Mouse (Mus musculus) stomach, embryonic 14.5 days (tissue): ENCODE data around the gene Edil3. TPM values are rescaled to one million over a fixed set of nuclear protein-coding genes. Genes with fewer than 3 reads are reported as not detected.

Source experiments
- ATAC-seq: fragments of 200-750 bp; cut with Nextera tagmentation; 2 replicates; pipeline ENCODE4 v1.8.0; 2017; ENCODE audit warnings: low read depth, moderate TSS enrichment; ENCODE audit not compliant: insufficient number of reproducible peaks, insufficient read depth, low FRiP score
- H3K27ac ChIP-seq: fragments of 300-500 bp; sonication (generic); 2 replicates; pipeline ENCODE4 v1.5.1; 2014; ENCODE audit warnings: mild to moderate bottlenecking, low read length, moderate library complexity, mixed read lengths
- H3K27me3 ChIP-seq: fragments of 300-500 bp; sonication (generic); 2 replicates; pipeline ENCODE4 v1.6.1; 2014; ENCODE audit warnings: low read length, control low read depth, mixed read lengths; ENCODE audit not compliant: control insufficient read depth, insufficient read depth
- H3K36me3 ChIP-seq: fragments of 300-500 bp; sonication (generic); 2 replicates; pipeline ENCODE4 v1.6.1; 2014; ENCODE audit warnings: mild to moderate bottlenecking, control low read depth, low read length, moderate library complexity, mixed read lengths; ENCODE audit not compliant: control insufficient read depth, insufficient read depth
- H3K4me1 ChIP-seq: fragments of 300-500 bp; sonication (generic); 2 replicates; pipeline ENCODE4 v1.6.1; 2014; ENCODE audit warnings: low read length, control low read depth, mixed read lengths; ENCODE audit not compliant: control insufficient read depth, insufficient read depth
- H3K4me2 ChIP-seq: fragments of 300-500 bp; sonication (generic); replicated peaks from 2 replicates; pipeline ENCODE4 v1.6.1; 2014; ENCODE audit warnings: low read depth, low read length, control low read depth
- H3K4me3 ChIP-seq: fragments of 300-500 bp; sonication (generic); 2 replicates; pipeline ENCODE4 v1.5.1; 2014; ENCODE audit warnings: low read depth, low read length, control low read depth
- H3K9ac ChIP-seq: fragments of 300-500 bp; sonication (generic); replicated peaks from 2 replicates; pipeline ENCODE4 v1.6.1; 2014; ENCODE audit warnings: low read depth, mild to moderate bottlenecking, control low read depth, low read length, moderate library complexity, mixed read lengths
- H3K9me3 ChIP-seq: fragments of 300-500 bp; sonication (generic); 2 replicates; pipeline ENCODE4 v1.6.1; 2016; ENCODE audit warnings: low read depth, low read length, control low read depth; ENCODE audit not compliant: control insufficient read depth
- WGBS: fragments of 180-500 bp; shearing (Covaris S2); extraction: QIAGEN DNeasy Blood & Tissue Kit; methylation state at CpG from one replicate; pipeline ENCODE4 v1.1.7; 2014; 5-methylcytosine and 5-hydroxymethylcytosine counted together
- polyA plus RNA-seq: library from polyadenylated mRNA; unstranded; fragments of >200 nt; fragmentation: Nextera tagmentation; extraction: Ambion mirVana; gene quantifications from 2 replicates; pipeline ENCODE4 v1.2.1, GENCODE M21; 2014

Gene Edil3
- polyA plus RNA-seq, 1 experiment from 2014 or later: 18.2 TPM

DNA sequence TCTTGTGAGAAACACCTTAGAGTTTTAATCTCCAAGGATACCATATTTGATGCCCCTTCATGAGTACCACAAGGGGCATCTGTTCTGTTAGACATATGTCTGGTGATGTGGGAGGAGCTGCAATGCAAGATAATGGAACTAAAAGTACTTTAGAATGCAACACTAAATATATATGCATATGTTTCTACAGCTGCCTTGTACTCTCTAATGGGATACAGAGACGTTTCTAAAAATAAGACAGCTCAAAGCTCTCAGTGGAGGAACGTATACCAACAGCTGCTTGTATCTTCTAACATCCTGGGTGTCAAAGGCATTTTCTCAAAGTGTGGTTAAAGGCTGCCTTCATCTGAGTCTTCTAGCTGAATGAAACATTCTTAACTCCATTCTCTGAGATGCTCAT, 378.0 kb downstream of the Edil3 start:
- H3K36me3 ChIP-seq: no peaks in the 10 kb centered on the region
- H3K27me3 ChIP-seq: no peaks in the 10 kb centered on the region
- H3K9me3 ChIP-seq: no peaks in the 10 kb centered on the region
- H3K9ac ChIP-seq: no peak overlapping the region
- no peaks in the 10 kb centered on the region for H3K4me1 ChIP-seq
- WGBS: 59% methylated on average over 2 of the region's 2 CpGs
- H3K4me3 ChIP-seq: no peak overlapping the region
- H3K27ac ChIP-seq: no peak overlapping the region
- H3K4me2 ChIP-seq: no peak overlapping the region
- no peak for ATAC-seq

DNA sequence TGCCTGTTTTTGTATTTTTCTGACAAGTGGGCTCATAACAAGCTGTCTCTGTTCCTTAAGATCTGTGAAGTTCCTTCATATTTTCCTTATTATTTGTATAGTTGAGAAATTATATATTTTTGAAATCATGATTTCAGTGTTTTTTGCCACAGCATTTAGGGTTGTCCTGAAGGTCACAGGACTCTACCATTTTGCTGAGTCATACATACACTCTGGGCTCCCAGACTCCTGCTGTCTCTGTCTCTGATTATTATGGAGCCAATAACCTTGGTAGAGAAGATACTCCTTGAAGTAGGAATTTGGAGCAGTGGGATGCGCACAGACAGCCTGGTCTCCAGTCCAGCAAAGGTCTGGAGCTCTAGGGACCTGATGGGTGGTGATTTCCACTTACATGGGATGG, 416.8 kb downstream of the Edil3 start:
- WGBS: 96% methylated on average over 1 of the region's 1 CpGs

DNA sequence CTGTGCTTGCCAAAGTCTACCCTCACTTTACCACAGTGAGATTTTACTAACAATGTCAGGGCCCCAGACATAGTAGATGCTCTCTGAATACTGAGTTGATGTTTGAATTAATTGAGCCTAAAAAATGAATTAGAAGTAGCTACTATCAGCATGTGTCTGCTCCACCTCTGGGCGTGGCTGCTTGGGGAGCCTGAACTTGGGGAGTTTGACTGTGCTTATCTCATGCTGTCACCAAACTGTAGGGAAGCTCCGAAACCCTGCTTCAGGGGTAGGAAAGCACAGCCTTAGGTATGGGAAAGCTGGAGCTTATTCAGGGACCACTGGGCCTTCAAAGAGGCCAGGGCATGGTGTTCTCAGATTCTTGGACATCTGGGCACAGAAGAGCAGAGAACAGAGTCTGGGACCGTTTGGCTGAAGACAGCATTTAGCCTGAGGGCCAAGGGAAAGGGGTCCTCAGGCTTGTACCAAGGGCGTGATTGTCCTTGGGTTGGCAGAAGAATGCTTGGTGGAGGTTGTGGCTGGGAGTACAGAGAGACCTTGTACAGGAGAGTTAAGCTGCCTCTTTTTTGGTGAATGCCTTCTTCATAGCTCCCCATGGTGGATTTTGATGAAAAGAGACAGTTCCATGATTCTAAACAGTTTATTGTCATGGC, 432.8 kb downstream of the Edil3 start:
- Histone ChIP-seq H3K36me3 (no peaks in the 10 kb centered on the region), H3K27ac (no peak overlapping the region), H3K9ac (no peak overlapping the region), H3K27me3 (no peaks in the 10 kb centered on the region), H3K4me2 (no peak overlapping the region), H3K9me3 (no peaks in the 10 kb centered on the region), H3K4me3 (no peak overlapping the region), H3K4me1 (no peaks in the 10 kb centered on the region)
- no peak for ATAC-seq
- 68% methylated on average over 4 of the region's 4 CpGs for WGBS

More for the DNA sequence above, 416.8 kb downstream of the Edil3 start:
- ATAC-seq: no peak
- Histone ChIP-seq H3K4me3 (no peak overlapping the region), H3K9me3 (no peaks in the 10 kb centered on the region), H3K27ac (no peak overlapping the region), H3K27me3 (no peaks in the 10 kb centered on the region), H3K36me3 (no peaks in the 10 kb centered on the region), H3K9ac (no peak overlapping the region), H3K4me1 (no peaks in the 10 kb centered on the region), H3K4me2 (no peak overlapping the region)

DNA sequence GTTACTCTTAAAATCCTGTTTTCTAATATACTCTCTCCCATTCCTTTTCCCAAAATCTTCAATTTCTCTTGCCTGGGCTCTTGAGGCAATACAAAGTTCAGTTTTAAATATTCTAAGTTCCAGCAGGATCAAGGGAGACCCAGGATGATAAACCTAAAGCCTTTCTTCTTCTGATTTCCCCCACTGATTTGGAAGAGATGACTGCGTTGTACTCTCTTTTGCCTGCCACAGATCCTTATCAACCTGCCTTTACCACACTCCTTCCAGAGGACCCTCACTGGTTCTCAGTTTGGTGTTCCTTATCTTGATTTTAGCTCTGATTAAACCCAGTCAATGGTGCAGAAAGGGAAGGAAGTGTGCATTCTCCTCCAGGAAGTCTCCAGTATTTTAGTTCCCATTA, 435.6 kb downstream of the Edil3 start:
- H3K27me3 ChIP-seq: no peaks in the 10 kb centered on the region
- no peaks in the 10 kb centered on the region for H3K4me1 ChIP-seq
- no peaks in the 10 kb centered on the region for H3K36me3 ChIP-seq
- no peak for ATAC-seq
- WGBS: 60% methylated on average over 1 of the region's 1 CpGs
- H3K9ac ChIP-seq: no peak overlapping the region
- no peak overlapping the region for H3K4me2 ChIP-seq
- no peak overlapping the region for H3K4me3 ChIP-seq
- no peaks in the 10 kb centered on the region for H3K9me3 ChIP-seq
- H3K27ac ChIP-seq: no peak overlapping the region

DNA sequence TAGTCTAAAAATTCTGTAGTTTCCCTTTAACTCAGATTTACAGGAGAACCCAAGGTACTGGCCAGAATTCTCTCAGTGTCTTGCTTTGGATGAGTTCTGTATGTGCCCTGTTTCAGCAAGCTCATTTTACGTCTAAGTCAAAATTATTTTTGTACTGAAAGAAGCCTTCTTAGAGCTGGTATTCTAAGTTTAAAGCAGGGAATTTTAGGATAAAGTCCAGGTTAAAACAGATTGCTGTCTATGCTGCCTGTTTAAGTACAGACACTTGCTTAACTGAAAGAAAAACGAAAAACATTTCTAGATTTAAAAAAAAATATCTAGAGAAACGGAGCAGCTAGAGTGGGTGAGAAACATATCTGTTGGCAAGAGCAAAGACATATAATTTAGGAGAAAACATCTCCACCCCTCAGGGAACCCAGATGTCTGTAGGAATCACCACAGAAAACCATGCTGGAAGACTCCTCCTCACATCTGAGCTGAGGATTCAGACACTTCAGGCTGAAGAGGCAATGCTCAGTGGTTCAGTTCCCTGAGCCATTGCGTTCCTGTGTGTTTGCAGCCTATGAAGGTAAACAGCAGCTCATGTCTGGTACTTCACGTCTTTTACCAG, 465.5 kb downstream of the Edil3 start:
- 67% methylated on average over 5 of the region's 5 CpGs for WGBS
- ATAC-seq: no peak

DNA sequence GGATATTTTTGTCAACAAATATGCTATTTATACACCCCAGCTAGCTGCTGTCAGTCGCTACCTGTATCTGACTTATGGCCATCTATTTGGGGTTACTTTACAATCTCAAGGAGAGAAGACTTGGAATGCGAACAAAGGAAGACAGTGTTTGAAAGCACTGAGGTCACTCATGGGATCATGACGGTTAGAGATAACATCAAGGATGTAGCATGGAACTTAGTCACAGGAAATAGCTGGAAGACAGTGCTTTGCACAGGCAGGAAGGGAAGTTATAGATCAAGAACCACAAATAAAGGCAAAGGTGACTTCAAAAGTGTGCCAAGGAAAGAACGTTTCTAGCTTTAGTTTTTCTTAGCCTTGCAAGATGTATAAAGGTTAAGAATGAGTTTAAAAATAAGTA, 466.9 kb downstream of the Edil3 start:
- no peak overlapping the region for H3K9ac ChIP-seq
- H3K4me1 ChIP-seq: no peaks in the 10 kb centered on the region
- H3K36me3 ChIP-seq: no peaks in the 10 kb centered on the region
- no peaks in the 10 kb centered on the region for H3K27me3 ChIP-seq
- WGBS: 46% methylated on average over 4 of the region's 4 CpGs
- no peaks in the 10 kb centered on the region for H3K9me3 ChIP-seq
- no peak overlapping the region for H3K4me2 ChIP-seq
- H3K27ac ChIP-seq: no peak overlapping the region
- ATAC-seq: no peak
- no peak overlapping the region for H3K4me3 ChIP-seq

More for the DNA sequence above, 465.5 kb downstream of the Edil3 start:
- Histone ChIP-seq H3K4me3 (no peak overlapping the region), H3K9ac (no peak overlapping the region), H3K27me3 (no peaks in the 10 kb centered on the region), H3K9me3 (no peaks in the 10 kb centered on the region), H3K4me1 (no peaks in the 10 kb centered on the region), H3K4me2 (no peak overlapping the region), H3K36me3 (no peaks in the 10 kb centered on the region), H3K27ac (no peak overlapping the region)

DNA sequence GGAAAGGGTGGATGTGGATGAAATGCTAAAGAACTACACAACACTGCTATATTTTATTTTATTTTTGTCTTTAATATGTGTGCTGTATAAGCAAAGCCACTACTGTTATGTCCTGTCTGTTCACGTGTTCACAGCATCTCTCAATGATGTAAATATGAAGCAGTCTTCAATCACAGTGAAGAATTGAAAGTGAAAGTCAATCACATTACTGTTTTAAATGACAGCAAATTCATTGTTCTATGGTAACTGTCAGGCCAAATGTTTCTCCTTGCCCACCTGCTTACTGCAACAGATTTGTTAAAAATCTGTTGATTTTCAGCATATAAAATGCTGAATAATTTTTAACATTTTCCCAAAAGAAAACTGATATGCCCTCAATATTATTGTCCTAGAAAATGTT, 499.9 kb downstream of the Edil3 start:
- Histone ChIP-seq H3K4me3 (no peak overlapping the region), H3K36me3 (no peaks in the 10 kb centered on the region), H3K4me1 (no peaks in the 10 kb centered on the region), H3K27ac (no peak overlapping the region), H3K9ac (no peak overlapping the region), H3K9me3 (no peaks in the 10 kb centered on the region), H3K27me3 (no peaks in the 10 kb centered on the region), H3K4me2 (no peak overlapping the region)
- WGBS: 75% methylated on average over 1 of the region's 1 CpGs
- no peak for ATAC-seq

DNA sequence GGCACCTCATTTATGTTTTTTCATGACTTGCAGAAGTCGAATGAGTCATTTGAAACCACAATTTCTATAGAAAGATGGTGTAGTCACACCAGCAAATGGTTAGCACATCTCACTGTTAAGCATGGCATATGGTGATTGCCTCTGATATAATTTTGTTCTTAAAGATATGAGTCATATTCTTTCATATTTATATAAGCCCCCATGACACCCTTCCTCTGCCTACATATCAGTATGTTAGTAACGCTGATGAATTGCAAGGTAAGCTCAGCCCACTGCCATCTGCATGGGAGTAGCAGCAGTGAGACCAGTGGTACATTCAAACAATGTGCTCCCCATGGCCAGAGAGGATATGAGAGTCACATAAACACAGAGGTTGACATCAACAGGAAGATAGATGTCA, 503.0 kb downstream of the Edil3 start:
- no peaks in the 10 kb centered on the region for H3K4me1 ChIP-seq
- no peak overlapping the region for H3K4me3 ChIP-seq
- no peaks in the 10 kb centered on the region for H3K36me3 ChIP-seq
- H3K27ac ChIP-seq: no peak overlapping the region
- H3K9ac ChIP-seq: no peak overlapping the region
- WGBS: 82% methylated on average over 2 of the region's 2 CpGs
- no peak for ATAC-seq
- no peaks in the 10 kb centered on the region for H3K9me3 ChIP-seq
- no peaks in the 10 kb centered on the region for H3K27me3 ChIP-seq
- no peak overlapping the region for H3K4me2 ChIP-seq

DNA sequence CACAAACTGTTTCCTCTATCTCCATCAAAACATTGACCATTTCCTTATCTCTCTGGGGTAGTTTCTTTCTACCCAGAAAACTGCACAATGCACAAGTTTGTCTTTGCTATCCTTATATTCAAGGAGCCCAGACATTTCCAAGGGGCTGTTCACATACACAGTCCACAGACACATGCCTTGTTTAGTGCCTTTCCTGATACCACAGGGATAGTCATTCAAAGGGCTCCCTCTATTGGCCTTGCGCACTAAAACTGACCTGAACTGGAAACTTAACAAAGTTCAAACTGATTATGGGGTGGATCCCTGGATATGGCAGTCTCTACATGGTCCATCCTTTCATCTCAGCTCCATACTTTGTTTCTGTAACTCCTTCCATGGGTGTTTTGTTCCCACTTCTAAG, 513.2 kb downstream of the Edil3 start:
- H3K4me2 ChIP-seq: no peak overlapping the region
- 57% methylated on average over 1 of the region's 1 CpGs for WGBS
- ATAC-seq: no peak

More for the DNA sequence above, 513.2 kb downstream of the Edil3 start:
- Histone ChIP-seq H3K4me1 (peaks cover 4% of the 10 kb centered on the region; the same call in 1 of the 2 replicates), H3K27me3 (no peaks in the 10 kb centered on the region), H3K9ac (no peak overlapping the region), H3K27ac (no peak overlapping the region), H3K36me3 (no peaks in the 10 kb centered on the region), H3K4me3 (no peak overlapping the region), H3K9me3 (no peaks in the 10 kb centered on the region)
